Mouse (Mus musculus) B cell, adult (primary cell): Measurements from ENCODE around the gene AA467197. TPM values are rescaled to one million over a fixed set of nuclear protein-coding genes. Genes with fewer than 3 reads are reported as not detected.

Experiments
- total RNA-seq: library from RNA; stranded (reverse); gene quantifications from 4 replicates; pipeline ENCODE4 v1.2.4, GENCODE M21; 2023; ENCODE audit not compliant: inconsistent age

AA467197 gene
- 3.9 to 8.6 TPM (median 6.8 TPM) in 4 replicates for total RNA-seq

GRCm38 (mm10) chr2:122636686-122637085 lies at the start of gene AA467197:
TSS of gene AA467197 (plus strand) at chr2:122636986.

GRCm38 (mm10) chr2:122610746-122611653 lies 25.8 kb upstream of the AA467197 start, which contains the start of gene Gatm:
TSS of gene Gatm (minus strand) at chr2:122611303.

Other genes starting within 250 kb of the AA467197 start
- gene Slc28a2, start 210.5 kb upstream of the AA467197 start, total RNA-seq: 112 to 139 TPM (median 116 TPM) in 4 replicates
- 1.9 to 3.2 TPM (median 2.8 TPM) in 4 replicates for gene Gm14085, start 152.0 kb upstream of the AA467197 start, total RNA-seq
- gene Gatm, start 25.7 kb upstream of the AA467197 start, total RNA-seq: 0.36 to 1.1 TPM (median 0.86 TPM) in 4 replicates
- gene Slc30a4, start 65.7 kb downstream of the AA467197 start, total RNA-seq: 11.9 to 14.7 TPM (median 12.9 TPM) in 4 replicates
- 28.2 to 32.2 TPM (median 30.1 TPM) in 4 replicates for gene Bloc1s6, start 101.5 kb downstream of the AA467197 start, total RNA-seq
- 0.51 to 0.81 TPM in 2 of 4 replicates, not detected in the others for gene Sqor, start 128.3 kb downstream of the AA467197 start, total RNA-seq